Comparison of ENCODE assay signal across 8 mouse cellular contexts in genomic region chr7:80611646-80612045, GRCm38 (mm10).
DNase-seq lines count a peak whose midpoint lies in the region; TF ChIP-seq lines count a peak whose summit lies in the region.

No protein-coding gene starts in this region.

- intact Hi-C loops in gastrocnemius, postnatal 14 days (cut with DNase I; ENCODE audit: low total_unique reads): loop anchor here (10.0 kb wide), 1 partner anchor 73 kb away; the partner anchor contains the start of gene Crtc3

- H3K4me3 ChIP-seq in layer of hippocampus, adult 2 months: no peak overlapping the region

- peak; percentile 41 for DNase-seq in gastrocnemius, postnatal 14 days
- DNase-seq in gastrocnemius, postnatal 10 days: no peak
- no peak for DNase-seq in layer of hippocampus, adult 2 months (ENCODE audit: low spot score in 2 of 2)
- no peak for DNase-seq in layer of hippocampus, postnatal 14 days (ENCODE audit: low spot score in 2 of 2)
- DNase-seq in cerebellum, postnatal 25 days: peak; percentile 51 to 56
- peak; percentile 32 for DNase-seq in kidney, postnatal 14 days
- no peak for DNase-seq in ovary, adult 18-20 months (ENCODE audit: low spot score)
- DNase-seq in lung, postnatal 10 days: no peak

- no peak for TF ChIP-seq CTCF in layer of hippocampus, adult 2 months (conservative IDR thresholded peaks at IDR 0.05)

- peak overlapping the region; percentile 53; the same call in 1 of the 2 replicates for H3K27ac ChIP-seq in layer of hippocampus, adult 2 months

Comparison
In these comparisons a context has a peak if more than half of its experiments do, and no peak if none do; other contexts are left out.
1. DNase-seq: peak in gastrocnemius, postnatal 14 days (single experiment), cerebellum, postnatal 25 days (2 of 2) and kidney, postnatal 14 days (single experiment); none in gastrocnemius, postnatal 10 days (single experiment), layer of hippocampus, adult 2 months (0 of 2), layer of hippocampus, postnatal 14 days (0 of 2), ovary, adult 18-20 months (single experiment) and lung, postnatal 10 days (single experiment).